24 mouse cellular contexts compared by ENCODE assay signal in the genomic region with DNA sequence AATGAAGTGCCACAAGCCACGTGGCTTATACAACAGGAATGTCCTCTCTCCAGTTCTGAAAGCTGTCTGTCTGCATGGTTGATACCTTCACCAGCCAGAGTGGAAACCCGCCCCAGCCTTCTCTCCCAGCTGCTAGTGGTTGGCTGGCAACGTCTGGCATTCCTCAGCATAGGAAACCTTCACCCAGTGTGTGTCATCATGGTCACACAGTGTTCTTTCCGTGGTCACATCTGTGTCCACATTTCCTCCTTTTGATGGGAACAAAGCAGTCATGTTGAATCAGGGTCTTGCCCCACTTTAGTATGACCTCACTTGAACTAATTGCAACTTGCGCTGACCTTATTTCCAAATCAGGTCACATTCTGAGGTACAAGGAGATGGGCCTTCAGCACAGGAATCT.
DNase-seq lines count a peak whose midpoint lies in the region; ATAC-seq lines count a peak whose summit lies in the region.
"Had no signal": no experiment of that assay in that cellular context is flagged by ENCODE, and none has a peak within 500 bp of the region (broad histone marks: within the 10 kb centered on the region; RNA-seq: fewer than 3 reads in every experiment).

No protein-coding gene starts in this region.

- intact Hi-C loops in left cerebral cortex, postnatal 36 days (cut with DNase I): no loop called here

- 0 out of 2 replicates have a peak, but pooled peaks have one; percentile 23 for ATAC-seq in megakaryocyte progenitor cell, adult 5-6 weeks (replicated peaks; ENCODE audit: poor library complexity)
- ATAC-seq in heart, embryonic 12.5 days (ENCODE audit: insufficient number of reproducible peaks, low FRiP score): no peak
- ATAC-seq: forebrain, postnatal 0 days; inflammation-experienced regulatory T-cells, adult 6 months; liver, embryonic 12.5 days; liver, postnatal 0 days; midbrain, embryonic 13.5 days had no signal

- H3K36me3 ChIP-seq in heart, embryonic 12.5 days: no peaks in the 10 kb centered on the region
- H3K36me3 ChIP-seq: embryonic facial prominence, embryonic 13.5 days; hindbrain, embryonic 15.5 days; liver, embryonic 12.5 days; midbrain, embryonic 13.5 days had no signal

- H3K27me3 ChIP-seq in heart, embryonic 12.5 days (replicated peaks): no peaks in the 10 kb centered on the region
- H3K27me3 ChIP-seq: embryonic facial prominence, embryonic 13.5 days; hindbrain, embryonic 15.5 days; liver, embryonic 12.5 days had no signal

- H3K27ac ChIP-seq in heart, embryonic 12.5 days (ENCODE audit: poor library complexity, severe bottlenecking): no peak overlapping the region
- H3K27ac ChIP-seq: embryonic facial prominence, embryonic 13.5 days; hindbrain, embryonic 15.5 days; liver, embryonic 12.5 days; midbrain, embryonic 13.5 days had no signal

- no peak overlapping the region for H3K4me2 ChIP-seq in heart, embryonic 12.5 days
- H3K4me2 ChIP-seq: embryonic facial prominence, embryonic 13.5 days; hindbrain, embryonic 15.5 days; liver, embryonic 12.5 days; midbrain, embryonic 13.5 days had no signal

- 76% methylated on average over 5 of the region's 5 CpGs for WGBS in heart, embryonic 12.5 days

- 0 out of 2 replicates have a peak, but pooled peaks cover 6% of the 10 kb centered on the region for H3K4me1 ChIP-seq in heart, embryonic 12.5 days (replicated peaks)
- H3K4me1 ChIP-seq: hindbrain, embryonic 15.5 days; liver, embryonic 12.5 days; midbrain, embryonic 13.5 days had no signal

- DNase-seq in 3134 (ENCODE audit: extremely low read depth, insufficient read length, low spot score) (peak; percentile 48), adipocyte (ENCODE audit: low spot score) (peak; percentile 26)
- peak; percentile 63 for DNase-seq in adrenal gland, postnatal 14 days
- DNase-seq in urinary bladder, postnatal 4 days (ENCODE audit: low spot score in 2 of 2): no peak
- no peak for DNase-seq in urinary bladder, postnatal 14 days (ENCODE audit: low spot score)
- DNase-seq in left cerebral cortex, postnatal 36 days (ENCODE audit: low spot score in 2 of 2): no peak
- DNase-seq: cerebellum, adult 11-12 months; cerebellum, adult 9-11 months; forebrain, postnatal 0 days; kidney, adult 11 months; kidney, postnatal 14 days; left cerebral cortex, postnatal 4 days; liver, postnatal 0 days; lung, postnatal 36 days; right cerebral cortex, adult 18-20 months; spleen, adult 18-20 months; thymus, postnatal 4 days had no signal

- H3K4me3 ChIP-seq in heart, embryonic 12.5 days: no peak overlapping the region
- H3K4me3 ChIP-seq: embryonic facial prominence, embryonic 13.5 days; hindbrain, embryonic 15.5 days; liver, embryonic 12.5 days; midbrain, embryonic 13.5 days had no signal

- H3K9me3 ChIP-seq in heart, embryonic 12.5 days (replicated peaks): no peaks in the 10 kb centered on the region
- H3K9me3 ChIP-seq: embryonic facial prominence, embryonic 13.5 days; hindbrain, embryonic 15.5 days; liver, embryonic 12.5 days; midbrain, embryonic 13.5 days had no signal

- no peak overlapping the region for H3K9ac ChIP-seq in heart, embryonic 12.5 days
- H3K9ac ChIP-seq: embryonic facial prominence, embryonic 13.5 days; forebrain, postnatal 0 days; hindbrain, embryonic 15.5 days; liver, embryonic 12.5 days; liver, postnatal 0 days; midbrain, embryonic 13.5 days had no signal

Comparison
In these comparisons a context has a peak if more than half of its experiments do, and no peak if none do; other contexts are left out.
1. DNase-seq: peak in 3134 (single experiment), adipocyte (single experiment) and adrenal gland, postnatal 14 days (single experiment); none in urinary bladder, postnatal 4 days (0 of 2), urinary bladder, postnatal 14 days (single experiment) and left cerebral cortex, postnatal 36 days (0 of 2).